Mouse (Mus musculus): ENCODE measurements at regions not wholly inside any gene's neighbourhood (a gene's known extent, or its start where the extent isn't known, plus 50 kb on each side); places are given as distances from the start of the nearest gene placed in this dataset.

DNA sequence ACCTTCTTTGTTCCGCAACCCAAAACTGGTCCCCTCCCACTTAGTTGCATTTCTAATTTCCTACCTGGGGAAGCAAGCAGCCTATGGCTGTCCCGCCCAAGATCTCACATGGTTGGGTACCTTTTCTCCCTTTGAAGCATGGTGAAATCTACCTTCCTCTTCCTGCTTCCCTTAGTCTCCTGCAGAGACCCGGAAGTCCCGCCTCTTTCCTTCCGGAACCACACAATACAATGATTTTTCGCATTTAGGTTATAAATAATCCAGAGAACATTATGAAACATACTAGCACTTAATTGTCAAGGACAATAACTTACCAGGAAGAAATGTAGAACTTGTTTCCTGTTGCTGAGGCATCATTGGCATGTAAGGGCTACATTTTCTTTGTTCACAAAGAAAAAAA, 58.8 kb downstream of the 1700009N14Rik start:
- DNase-seq, result no peak

DNA sequence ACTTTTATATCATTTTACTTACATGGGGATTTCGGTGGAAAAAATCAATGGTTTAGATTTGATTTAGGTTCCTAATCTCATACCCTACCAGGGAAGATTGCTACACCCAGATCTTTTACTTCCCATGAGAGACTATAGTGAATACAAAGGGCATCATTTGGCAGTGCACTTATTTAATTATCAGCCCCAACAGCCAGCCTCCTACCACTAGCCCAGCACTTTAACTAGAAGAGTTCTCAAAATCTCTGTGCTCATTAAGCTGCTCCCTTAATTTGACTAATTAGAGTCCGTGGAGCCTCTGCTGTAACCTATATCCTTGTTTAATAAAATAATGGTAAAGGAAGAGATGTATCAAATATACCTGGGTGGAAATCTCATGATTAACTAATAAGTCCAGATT, 77.4 kb downstream of the 1700009N14Rik start:
- DNase-seq, result no peak

DNA sequence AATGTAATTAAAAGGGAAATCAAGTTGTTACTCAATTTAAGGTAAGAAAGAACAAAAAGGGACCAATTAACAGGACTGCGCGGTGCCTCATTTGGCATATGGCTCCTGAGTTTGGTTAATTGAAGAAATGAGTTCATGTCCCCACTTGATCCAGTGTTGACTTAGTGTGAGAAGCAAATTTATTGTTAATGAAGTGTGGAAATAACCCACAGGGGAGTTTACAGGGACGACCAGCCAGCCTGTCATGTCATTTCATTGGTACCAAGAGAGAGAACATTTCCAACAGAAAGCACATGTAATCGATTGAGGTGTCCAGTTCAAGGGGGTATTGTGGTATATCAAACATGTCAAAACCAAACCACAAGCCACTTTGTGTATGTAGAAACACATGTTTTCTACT, 78.6 kb downstream of the 1700009N14Rik start:
- no peak for DNase-seq

DNA sequence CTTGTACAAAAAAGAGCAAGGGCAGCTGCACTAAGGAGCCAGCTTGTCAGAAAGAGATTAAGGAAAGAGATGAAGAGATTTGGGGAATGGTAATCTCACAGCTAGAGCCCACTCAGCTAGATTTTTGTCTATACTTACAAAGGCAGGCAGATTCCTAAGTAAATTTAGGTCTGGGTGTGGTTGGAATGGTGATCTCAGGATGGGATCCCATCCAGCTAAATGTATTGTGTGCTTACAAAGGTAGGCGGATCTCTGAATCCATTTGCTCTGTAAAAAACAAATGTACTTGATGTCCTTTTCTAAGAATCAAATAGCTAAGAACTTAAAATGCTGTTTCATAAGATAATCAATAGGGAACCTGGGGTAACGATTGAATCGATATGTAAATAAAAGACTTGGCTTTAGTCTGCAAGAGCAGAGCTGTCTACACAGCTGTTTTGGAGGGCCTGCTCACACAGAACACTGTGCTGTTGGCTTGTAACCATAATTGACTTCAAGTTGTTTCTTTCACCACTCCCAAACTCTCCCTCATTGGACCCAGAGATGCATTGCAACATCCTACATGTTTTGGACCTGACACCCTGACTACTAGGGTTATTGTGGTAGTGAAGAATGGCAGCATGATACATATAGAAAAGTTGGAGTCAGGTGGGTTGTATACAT, 106.1 kb downstream of the 1700009N14Rik start:
- no peak for DNase-seq

DNA sequence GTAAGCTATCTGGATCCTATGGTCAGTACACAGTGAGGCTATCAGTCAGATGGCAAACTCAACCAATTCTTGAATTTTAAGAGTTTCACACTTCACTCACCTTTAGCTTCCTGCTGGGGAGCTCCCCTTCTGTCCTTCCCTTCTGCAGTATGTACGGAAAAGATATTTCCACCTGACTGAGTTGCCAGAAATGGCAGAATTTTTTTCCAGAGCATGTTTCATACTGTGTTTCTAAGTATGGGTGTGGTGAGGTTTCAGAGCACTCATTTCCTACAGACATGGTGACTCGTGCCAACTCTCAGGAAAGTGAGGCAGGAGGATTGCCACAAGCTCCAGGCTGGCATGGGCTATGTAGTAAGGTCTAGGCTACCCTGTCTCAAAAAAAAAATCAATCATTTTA, 147.3 kb downstream of the 1700009N14Rik start:
- DNase-seq, result no peak

DNA sequence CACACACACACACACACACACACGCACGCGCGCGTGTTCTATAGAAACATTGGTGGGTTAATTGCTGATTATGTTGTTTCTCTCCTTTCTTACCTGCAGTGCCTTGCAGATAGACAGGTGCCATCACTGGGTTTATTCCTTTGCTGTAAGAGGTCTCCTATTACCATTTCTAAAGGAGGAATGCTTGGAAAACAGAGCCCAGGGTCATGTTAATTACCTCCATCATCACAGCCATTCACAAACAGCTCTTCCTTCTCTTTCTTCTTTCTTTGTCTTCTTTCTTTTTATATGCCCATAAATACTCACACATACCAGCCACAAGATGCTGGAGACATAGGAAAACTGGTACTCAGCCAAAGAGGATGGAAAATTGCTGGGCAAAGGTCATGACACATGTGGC, 155.0 kb downstream of the 1700009N14Rik start:
- DNase-seq, result no peak

DNA sequence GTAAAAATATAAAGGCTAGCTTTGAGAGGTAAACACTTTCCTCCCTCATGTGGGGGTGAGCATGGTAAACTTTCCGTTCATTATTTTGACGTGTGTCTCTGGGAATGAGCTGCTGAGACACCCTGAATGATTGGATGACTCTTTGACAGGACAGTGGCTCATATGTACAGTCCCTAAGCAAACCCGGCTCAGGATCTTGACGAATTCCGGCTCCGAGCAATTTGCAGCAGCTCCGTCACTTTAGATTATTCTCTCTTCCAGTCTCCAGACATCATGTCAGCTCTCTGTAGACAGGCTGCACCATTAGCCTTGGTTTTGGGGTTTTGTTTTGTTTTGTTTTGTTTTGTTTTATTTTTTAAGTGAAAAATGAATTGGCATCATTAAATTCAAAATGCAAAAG, 194.0 kb downstream of the 1700009N14Rik start:
- no peak for DNase-seq

DNA sequence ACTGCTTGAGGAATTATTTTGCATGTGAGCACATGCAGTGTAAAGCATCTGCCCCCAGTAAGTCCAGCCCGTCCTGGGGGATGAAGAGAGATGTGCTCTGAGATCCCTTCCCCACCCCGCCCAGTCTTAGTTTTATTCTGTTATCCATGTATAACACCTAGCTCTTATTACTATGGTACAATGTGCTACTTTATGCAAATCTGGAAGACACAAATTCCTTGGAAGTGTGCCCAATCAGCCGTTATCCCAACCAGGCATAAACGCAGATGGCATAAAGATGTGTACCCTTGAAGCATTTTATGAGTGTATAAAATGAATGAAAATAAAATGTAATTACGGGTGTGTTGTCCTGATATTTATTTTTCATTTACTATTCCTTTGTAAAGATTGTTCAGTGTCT, 194.8 kb downstream of the 1700009N14Rik start:
- no peak for DNase-seq

DNA sequence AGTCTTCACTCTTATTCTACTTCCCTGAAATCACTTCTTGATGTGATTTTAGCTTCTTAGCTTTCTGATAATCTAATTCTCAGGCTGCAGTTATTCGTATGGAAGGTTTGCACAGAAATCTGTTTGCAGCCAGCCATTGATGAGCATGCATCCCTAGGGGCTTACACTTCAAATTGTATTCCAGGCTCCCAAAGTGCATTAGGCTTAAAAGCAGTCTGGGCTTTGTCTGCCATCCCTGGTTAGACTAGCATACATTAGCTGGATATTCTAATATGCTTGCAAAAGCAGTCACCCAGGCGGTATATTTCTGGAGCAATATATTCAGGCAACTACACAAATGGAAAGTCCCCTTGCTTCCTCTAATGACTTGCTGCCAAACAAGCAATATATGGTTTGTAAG, 210.4 kb downstream of the 1700009N14Rik start:
- no peak for DNase-seq

DNA sequence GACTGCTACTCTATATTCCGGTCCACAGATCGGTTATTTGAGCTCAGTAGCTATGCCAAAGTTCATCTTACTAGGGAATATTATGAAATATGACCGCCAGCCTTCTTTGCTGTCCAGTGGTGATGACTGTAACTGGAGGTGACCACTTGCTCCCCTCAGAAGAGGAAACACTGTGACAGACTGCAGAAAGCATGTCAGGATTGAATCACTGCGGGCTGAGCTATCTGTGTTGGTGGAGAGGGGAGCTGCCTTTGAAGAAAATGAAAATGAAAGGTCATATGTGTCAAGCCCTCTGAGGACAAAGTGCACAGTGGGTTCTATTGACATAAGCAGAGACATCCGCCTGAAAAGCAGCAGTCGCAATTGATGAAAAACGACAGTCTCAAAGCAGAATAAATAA, 222.5 kb downstream of the 1700009N14Rik start:
- no peak for DNase-seq

DNA sequence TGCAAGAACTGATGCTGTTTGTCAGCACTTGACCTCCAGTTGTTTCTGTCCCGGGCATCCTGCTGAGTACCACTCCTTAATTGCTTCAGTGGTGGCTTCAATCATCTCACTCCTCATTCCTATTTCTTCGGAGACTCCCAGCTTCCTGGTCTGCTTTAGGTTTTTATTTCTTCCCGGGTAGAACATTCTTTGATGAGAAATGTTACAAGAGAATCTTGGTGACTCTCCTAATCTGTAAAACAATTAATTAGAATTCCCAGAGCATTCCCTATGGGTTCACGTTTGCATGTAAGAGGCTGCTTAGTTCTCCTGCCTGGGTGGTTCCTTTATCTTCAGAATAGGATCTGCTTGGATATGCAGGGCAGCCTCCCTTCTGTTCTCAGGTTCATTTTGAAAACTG, 245.1 kb downstream of the 1700009N14Rik start:
- DNase-seq, result no peak

DNA sequence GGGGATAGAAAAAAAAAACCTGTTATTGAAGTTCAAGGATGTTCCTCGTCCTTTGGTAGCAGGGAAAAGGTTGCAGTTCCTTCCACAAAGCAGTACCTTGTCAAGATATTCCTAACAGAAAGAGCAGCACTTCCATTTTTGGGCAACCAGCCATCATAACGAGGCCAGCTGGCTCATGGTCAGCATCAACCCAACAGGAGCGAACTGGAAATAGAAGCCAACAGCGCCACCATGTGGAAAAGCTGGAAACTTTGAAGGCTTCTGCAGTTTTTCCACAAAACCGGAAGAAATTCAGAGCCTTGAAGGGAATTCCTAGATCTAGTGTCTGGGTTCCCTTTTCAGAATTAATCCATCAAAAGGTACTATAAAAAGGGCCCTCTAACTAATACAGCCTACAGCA, 247.5 kb downstream of the 1700009N14Rik start:
- DNase-seq, result peak; percentile 92

DNA sequence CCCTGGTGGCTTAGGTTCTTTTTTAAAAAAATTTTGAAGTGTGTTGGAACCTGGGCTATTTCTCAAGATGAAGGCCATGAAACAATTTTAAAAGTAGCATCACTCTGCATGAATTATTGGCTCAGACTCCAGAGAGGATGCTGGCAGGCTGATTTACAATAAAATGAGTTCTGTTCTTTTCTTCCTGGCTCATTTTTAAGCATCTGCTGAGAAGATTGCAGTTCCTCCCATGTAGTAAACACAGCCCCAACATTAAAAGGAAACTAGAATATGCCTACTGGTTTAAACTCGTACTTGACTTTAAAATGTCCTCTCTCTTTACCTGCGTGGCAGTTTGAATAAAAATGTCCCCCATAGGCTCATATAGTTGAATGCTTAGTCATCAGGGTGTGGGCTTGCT, 249.3 kb downstream of the 1700009N14Rik start:
- no peak for DNase-seq

DNA sequence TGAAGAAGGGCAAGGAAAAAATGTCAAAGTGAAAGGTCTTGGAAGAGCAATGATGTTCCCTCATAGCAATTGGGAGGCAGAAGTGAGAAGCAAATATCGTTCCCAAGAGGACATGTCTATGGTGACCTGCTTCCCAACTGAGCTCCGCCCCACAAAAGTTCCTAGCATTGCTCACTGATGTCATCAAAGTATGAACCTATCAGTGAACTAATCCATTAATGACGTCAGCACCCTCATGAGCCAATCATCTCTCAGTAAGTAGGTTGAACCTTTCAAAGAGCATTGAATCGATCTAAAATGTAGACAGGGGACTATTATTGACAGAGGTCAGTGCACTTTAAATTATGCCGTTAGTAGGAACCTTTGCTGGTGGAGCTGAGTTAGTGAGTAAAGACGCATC, 267.4 kb downstream of the 1700009N14Rik start:
- DNase-seq, result no peak

DNA sequence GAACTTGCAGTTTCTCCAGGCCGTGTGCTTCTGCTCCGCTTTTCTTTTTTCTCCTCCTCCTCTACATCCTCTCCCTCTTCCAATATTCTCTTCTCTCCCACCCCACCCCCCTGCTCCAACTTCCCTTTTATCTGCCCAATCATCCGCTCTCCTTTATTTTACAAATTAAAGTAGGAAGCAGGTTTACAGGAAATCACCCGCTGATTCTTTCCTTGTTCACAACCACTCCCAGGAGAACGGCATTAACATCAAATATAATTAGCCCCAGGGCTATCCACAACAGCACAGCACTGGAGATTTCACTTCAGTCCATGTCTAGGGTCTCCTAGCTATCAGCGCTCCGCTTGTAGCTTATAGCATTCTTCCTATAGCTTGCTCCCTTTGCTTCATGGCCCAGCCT, 268.6 kb downstream of the 1700009N14Rik start:
- DNase-seq, result no peak

DNA sequence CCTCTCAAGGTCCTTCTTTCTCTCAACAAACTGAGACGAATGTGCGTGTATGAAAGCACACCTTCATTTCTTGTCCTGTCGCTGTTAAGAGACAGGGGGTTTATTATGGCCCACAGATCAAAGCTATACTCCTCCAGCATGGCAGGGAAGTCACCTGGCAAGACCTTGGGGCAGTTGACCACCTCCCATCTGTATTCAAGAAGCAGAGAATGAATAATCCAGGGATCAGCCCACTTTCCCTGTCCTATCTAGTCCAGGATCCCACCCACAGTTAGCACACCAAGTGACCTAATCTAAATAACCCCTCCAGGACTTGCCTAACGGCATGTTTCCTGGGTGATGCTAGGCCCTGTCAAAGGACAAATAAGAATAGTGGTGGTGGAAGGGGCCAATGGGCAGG, 269.9 kb downstream of the 1700009N14Rik start:
- DNase-seq, result no peak

DNA sequence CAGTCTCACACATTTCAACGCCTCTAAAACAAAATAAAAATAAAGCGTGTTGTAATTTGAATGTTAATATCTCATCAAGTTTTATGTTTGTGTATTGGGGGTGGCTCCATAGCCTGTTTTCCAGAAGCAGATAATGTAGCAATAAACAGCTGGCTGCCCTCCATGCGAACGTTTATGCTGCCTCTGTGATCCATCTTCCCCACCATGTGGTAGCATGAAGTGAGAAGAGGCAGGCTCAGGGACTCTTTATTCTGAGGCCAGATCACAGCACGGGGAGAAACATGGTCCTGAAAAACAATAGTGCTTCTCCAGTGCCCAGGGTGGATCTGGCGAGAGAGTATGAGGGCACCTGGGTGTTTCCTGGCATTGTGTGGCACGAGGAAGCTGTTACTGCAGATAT, 271.4 kb downstream of the 1700009N14Rik start:
- no peak for DNase-seq

DNA sequence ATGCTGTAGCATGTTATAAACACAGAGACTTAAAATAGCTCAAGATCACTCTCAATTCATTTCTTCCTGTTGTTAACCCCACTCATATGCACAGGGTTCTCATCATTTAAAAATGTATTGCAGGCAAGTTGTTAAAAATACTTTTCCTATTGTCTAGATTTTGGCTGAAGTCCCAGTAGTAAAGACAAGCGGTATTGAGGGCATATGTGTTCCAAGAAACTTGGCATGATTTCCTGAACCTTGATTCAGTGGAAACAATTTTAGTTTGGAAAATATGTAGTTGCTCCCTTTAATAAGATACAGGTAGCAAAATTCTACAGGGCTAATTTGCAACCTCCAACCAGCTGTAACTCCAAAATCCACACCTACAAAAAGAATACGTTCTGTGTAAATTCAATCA, 315.5 kb downstream of the 1700009N14Rik start:
- no peak for DNase-seq

DNA sequence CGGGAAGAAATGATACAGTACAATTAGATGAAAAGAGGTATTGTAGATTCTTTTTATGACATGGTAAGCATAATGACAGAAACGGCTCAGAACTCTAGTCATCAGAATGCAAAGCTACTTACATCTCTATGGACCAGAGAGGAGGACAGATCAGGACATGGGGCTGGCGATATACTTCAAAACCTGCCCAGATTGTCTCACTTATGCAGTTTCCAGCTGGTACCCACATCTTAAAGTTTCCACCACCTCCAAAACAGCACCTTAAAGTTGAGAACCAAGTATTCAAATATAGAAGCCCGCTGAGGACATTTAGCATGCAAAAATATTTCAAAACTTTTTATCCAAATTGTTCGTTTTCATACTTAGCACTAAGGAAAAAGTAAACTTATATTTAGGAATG, 341.0 kb downstream of the 1700009N14Rik start:
- DNase-seq, result no peak

DNA sequence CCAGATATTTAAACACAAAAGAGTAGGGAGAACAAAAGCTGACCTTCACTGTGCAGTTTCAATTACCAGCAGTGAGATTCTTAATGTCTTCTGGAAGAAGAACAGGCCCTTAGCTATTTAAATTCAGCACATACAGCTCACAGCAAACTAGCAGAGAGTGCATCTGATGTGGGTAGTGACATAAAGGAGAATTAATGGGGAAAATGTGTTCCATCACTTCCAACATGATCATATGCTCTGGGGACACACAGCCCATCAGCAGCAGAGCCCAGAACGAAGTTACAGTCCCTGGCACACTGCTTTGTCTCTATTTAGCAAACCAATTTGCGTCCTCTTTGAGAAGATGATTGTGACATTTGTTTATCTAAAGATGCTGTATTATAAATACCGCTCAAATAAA, 332.9 kb upstream of the Aco1 start:
- DNase-seq, result no peak

DNA sequence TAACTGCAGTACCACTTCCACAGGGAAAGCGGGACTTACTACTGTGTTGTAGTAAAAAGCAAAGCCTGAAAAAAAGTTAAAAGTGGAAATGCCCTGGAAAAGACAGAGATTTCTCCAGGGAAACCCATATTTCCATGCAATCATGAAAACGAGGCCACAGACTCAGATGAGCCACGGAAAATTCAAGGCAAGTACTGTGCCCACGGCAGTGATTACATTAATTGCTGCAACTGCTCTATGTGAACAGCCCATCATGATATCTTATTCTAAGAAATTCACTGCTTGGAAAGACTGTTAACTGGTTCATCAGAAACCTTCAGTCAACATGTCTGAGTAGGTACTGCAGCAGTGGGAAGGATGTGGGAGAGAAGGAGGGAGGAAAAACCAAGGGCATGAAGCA, 330.1 kb upstream of the Aco1 start:
- DNase-seq, result no peak

DNA sequence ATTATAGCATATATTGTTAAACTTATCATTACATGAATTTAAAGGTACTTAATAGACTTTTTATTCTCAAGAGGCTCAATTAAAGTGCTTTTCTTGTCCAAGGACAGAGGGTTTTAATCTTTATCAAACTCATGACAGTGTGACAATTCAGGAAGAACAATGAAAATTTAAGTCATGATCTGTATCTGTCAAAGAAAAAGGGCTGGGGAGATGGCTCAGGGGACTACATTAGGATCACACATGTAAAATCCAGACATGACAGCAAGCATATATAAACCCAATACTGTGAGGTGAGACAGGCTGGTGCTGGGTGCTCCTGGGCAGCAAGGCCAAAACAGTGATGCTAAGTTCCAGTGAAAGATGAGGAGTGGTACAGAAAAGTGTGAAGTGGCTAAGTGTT, 327.3 kb upstream of the Aco1 start:
- no peak for DNase-seq

DNA sequence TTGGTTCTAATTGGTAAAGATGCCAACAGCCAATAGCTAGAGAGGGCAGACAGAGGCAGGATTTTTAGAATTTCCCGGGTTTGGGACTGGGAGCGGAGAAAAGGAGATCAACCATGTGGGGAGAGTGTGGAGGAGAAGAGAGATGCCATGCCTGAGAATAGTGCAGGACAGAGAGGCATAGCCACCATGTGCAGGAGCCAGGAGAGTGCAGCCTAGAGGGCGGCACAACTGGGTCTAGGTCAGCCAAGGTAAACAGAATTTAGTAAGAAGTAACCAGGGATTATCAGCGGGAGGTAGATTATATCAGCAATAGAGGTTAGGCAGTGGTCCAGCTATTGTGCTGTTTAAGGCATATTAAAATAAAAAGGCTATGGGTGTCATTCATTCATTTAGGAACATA, 325.2 kb upstream of the Aco1 start:
- DNase-seq, result no peak

DNA sequence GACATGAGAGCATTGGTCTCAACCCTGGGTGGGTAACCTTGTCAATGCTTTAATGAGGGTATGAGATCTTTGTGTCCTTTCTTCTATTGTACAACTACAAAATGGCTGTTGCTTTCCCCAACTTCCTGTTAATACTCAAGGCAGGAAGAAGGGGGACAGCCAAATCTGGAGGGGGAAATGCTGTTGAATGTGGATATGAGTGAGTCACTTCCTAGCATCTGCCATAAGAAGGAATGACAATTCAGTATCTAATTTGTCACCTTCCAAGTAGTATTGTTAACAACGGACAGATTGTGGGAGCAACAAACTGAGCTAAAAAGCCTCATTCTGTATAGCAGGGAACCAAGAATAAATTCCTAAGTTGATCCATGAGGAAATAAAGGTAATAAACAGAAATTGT, 309.2 kb upstream of the Aco1 start:
- no peak for DNase-seq
